Mouse (Mus musculus): Measurements from ENCODE around the gene Rchy1.
"Not testable (repeated sequence)": the region's sequence is repeated elsewhere in the genome, so short reads cannot be mapped to it uniquely, and the experiment has no call there.

Gene Rchy1

GRCm38 (mm10) chr5:91960606-91961254, 2.1 kb downstream of the Rchy1 start:
- DNase-seq (ENCODE audit: inconsistent ontology term), result no peak

- no peak for DNase-seq (ENCODE audit: inconsistent ontology term)
These were observed 2.9 kb downstream of the Rchy1 start for GRCm38 (mm10) chr5:91959986-91960385.

GRCm38 (mm10) chr5:91959096-91959495, 3.8 kb downstream of the Rchy1 start:
- no peak for DNase-seq (ENCODE audit: inconsistent ontology term)

- DNase-seq (ENCODE audit: inconsistent ontology term), result no peak
These were observed 5.7 kb downstream of the Rchy1 start for GRCm38 (mm10) chr5:91956991-91957760.

- no peak for DNase-seq (ENCODE audit: inconsistent ontology term)
These were observed 11.5 kb downstream of the Rchy1 start for GRCm38 (mm10) chr5:91951404-91951803.

GRCm38 (mm10) chr5:91949441-91949840, 13.4 kb downstream of the Rchy1 start:
- no peak for DNase-seq (ENCODE audit: inconsistent ontology term)

- DNase-seq (ENCODE audit: inconsistent ontology term), result no peak
These were observed 15.9 kb downstream of the Rchy1 start for GRCm38 (mm10) chr5:91947008-91947407.

GRCm38 (mm10) chr5:91945609-91946008, 17.3 kb downstream of the Rchy1 start:
- not testable (repeated sequence) for DNase-seq (ENCODE audit: inconsistent ontology term)

- DNase-seq (ENCODE audit: inconsistent ontology term), result no peak
These were observed 49.6 kb downstream of the Rchy1 start for GRCm38 (mm10) chr5:91913231-91913630.

GRCm38 (mm10) chr5:91911384-91912106, 51.3 kb downstream of the Rchy1 start:
- DNase-seq (ENCODE audit: inconsistent ontology term), result no peak

- peak; percentile 59 for DNase-seq (ENCODE audit: inconsistent ontology term)
These were observed 52.3 kb downstream of the Rchy1 start for GRCm38 (mm10) chr5:91910616-91911015.

GRCm38 (mm10) chr5:91909010-91909620, 53.8 kb downstream of the Rchy1 start:
- peak; percentile 41 for DNase-seq (ENCODE audit: inconsistent ontology term)
